Mouse (Mus musculus) embryonic fibroblast, embryonic 13.5 days (primary cell): ENCODE results near the gene Rab9b.

ENCODE experiments used
- CTCF ChIP-seq: IDR thresholded peaks from 2 replicates; pipeline ENCODE4 v1.5.1; 2011; ENCODE audit warnings: mild to moderate bottlenecking, control low read depth, low read length, moderate library complexity, borderline replicate concordance; ENCODE audit not compliant: insufficient read depth
- POLR2A ChIP-seq: IDR thresholded peaks from 2 replicates; pipeline ENCODE4 v1.6.1; 2011; ENCODE audit warnings: low read depth, mild to moderate bottlenecking, control low read depth, low read length, moderate library complexity

- TF ChIP-seq POLR2A (no peak), CTCF (no peak)
These were observed 48.8 kb downstream of the Rab9b start for GRCm38 (mm10) chrX:136819752-136820151.
